Mouse (Mus musculus) mouse trophoblast stem cell (cell line): ENCODE results near the gene Emp3.
"Not testable (repeated sequence)": the region's sequence is repeated elsewhere in the genome, so short reads cannot be mapped to it uniquely, and the experiment has no call there.

Experiments
- in situ Hi-C, 2 experiments: fragments of 300-500 bp; cut with MseI, MboI; formaldehyde crosslinking; loops; 2 replicates in 1 of 2; 3 replicates in 1 of 2; pipeline ENCODE4 v1.15.1; 2025

Emp3 gene

DNA sequence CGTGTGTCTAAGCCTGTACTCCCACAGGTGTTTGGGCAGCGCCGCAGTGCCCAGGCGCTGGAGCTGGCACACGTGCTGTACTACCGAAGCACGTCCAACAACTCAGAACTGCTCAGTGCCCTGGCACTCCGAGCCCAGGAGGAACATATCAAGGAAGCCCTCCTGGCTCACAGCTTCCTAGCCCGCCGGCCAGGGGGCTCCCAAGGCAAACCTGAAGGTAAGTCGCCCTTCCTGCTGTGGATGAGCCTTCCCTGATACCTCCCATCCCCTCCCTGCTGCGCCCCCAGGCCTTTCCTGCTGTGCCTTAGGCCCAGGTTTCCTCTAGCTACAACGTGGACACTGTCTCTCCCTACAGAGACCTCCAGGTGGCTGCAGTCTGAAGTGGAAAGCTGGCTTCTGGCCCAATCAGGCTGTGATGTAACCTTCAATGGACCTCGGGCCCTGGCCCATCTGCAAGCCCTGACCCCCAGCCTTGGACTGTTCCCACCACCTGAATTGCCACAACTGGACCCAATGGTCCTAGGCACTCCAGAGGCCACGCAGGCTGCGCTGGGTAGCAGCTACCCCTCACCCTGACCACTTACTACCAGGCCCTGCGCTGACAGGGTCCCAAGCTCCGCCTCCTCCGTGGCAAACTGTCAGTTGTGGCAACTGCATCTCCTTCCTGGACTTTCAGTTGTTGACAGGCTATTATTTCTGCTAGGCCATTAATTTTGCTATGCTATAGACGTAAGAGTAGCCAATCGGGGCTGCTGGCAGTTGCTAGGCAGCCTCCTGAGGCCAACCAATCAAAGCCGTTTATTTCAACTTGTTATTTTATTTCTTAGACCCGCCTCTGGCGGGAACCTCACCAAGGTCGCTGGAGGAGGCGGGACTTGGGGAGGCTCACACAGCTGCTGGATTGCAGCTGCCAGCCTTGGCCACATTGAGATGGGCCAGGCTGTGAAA lies 4.9 kb downstream of the Emp3 start:
- in situ Hi-C loops, result no loop called here

DNA sequence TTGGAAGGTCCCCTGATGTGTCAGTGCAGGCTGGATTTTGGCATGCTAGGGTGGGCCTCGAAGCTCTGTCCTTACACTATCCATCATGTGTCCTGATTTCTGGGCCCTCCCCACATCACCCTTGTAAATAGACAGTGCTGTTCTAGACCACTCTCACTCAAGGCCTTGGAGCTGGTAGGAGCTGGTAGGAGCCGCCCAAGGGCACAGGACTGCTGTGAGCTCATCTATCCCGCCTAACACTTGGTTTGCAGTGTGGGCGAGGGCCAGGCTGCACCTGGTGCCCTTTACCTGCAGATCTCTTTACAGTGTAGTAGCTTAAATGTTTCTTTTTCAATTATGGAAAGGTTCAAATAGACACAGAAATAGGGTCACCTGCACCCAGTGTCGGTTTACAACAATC lies 6.2 kb downstream of the Emp3 start:
- in situ Hi-C loops, result no loop called here

DNA sequence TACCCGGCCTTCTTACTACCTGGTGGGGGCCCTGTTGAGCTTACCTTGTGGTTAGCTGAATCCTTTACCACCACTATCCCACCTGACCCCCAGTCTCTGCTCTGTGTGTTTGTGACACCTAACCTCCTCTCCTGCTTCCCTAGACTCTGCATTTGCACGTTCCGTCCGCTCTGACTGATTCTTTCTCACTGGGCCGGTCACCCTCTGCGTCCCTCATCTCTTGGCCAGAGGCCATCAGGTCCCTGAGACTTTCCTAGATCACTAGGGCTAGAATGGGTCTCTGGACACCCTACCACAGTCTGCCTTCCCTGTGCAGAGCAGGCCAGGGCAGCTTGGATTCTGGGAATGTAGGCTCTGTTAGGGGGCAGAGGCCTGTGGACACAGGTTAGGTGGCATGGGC lies 7.1 kb downstream of the Emp3 start:
- in situ Hi-C loops, result no loop called here

DNA sequence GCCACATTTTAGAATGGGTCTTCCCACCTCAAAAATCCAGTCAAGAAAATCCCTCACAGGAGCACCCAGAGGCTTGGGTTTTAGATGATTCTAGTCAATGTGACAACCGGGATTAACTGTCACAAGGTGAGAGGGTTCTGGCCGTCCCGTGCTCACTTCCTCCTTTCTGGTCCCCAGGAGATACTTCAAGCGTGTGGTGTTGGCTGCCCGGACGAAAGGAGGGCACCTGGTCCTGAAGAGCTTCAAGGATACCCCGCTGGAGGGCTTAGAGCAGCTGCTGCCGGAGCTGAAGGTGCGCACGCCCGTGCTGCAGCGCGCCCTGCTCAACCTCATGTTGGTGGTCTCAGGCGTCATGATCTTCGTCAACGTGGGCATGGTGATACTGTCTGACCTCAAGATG lies 12.1 kb downstream of the Emp3 start:
- in situ Hi-C loops, result no loop called here

DNA sequence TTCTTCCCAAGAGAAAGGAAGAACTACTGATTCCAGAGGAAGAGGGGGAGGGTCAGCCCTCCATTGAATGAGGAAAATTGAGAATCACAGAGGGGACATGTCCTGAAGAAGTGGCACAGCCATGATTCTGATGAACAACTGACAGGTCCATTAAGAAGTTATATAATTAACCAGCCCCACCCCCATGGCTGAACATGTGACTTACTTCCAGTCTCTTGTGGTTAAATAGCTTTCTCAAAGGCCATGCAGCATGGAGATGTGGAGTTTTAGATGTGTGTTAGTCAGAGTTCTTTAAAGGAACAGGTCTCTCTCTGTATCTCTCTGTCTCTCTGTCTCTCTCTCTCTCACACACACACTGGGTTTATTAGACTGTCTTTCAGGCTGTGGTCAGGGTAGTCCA lies 12.8 kb downstream of the Emp3 start:
- in situ Hi-C loops, result no loop called here

DNA sequence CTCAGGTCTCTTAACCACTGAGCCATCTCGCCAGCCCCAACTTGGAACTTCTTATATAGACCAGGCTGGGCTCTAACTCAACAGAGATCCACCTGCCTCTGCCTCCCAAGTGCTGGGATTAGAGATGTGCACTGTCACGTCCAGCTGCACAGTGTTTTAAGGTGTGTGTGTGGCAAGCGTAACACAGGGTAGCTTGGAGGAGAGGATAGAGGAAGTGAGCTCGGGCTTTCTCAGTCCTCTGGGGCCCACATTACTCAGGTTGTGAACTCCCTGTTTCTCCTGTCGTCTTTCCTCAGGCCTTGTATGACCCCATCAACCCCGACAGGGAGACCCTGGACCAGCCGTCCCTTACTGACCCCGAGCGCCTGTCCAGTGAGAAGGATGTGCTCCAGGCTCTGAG lies 14.6 kb downstream of the Emp3 start:
- in situ Hi-C loops, result no loop called here

DNA sequence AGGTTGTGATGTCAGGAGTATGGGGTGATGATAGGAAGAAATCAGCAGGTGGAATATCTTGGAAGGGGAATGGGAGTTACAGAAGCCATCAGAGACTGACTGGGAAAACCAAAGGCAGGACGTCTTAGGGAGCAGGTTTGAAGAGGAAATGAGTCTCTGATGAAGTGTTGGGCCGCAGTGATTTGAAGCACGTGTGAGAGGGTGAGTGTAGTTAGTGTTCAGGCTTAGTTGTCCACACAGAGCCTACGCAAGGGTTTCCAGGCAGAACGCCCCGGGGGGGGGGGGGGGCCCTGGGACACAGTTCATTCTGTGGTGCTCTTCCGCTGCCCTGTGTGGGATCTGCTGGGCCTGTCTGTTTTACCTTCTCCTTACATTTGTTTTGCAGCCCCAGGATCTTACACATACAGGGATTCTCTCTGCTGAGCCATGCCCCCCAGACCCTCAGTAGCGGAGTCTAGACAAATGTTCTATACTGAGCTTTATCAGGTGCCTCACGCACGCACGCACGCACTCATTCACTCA lies 18.7 kb downstream of the Emp3 start:
- in situ Hi-C loops, result no loop called here

DNA sequence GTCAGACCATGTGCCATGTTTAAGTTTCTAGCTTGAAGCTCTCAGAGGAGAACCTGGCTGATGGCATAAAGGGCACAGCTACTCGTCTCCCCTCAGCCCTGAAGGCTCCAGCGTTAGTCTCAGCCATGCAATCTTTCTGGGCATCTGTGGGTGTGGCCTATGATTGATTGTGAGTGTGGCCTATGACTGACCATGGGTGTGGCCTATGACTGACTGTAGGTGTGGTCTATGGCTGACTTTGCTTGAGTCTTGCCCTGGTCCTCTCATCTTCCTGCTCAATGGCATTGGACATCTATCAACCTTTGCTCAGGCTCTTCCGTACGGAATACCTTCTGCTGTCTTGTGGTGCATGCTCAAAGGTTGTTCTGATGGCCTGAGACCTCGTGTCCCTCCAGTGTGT lies 19.6 kb downstream of the Emp3 start:
- in situ Hi-C loops, result no loop called here

DNA sequence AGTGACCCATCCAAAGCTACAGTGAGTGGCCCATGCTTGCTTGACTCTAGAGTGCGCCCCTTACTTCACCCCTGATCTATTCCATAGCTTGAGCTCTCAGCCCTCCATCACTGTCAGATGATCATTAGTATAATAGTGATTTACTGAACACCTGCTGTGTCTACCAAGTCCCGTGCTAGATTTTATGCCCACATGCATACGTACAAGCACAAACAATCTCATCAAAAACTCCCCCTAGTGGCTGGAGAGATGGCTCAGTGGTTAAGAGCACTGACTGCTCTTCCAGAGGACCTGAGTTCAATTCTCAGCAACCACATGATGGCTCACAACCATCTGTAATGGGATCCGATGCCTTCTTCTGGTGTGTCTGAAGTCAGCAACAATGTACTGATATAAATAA lies 23.1 kb downstream of the Emp3 start:
- in situ Hi-C loops, result not testable (repeated sequence)

DNA sequence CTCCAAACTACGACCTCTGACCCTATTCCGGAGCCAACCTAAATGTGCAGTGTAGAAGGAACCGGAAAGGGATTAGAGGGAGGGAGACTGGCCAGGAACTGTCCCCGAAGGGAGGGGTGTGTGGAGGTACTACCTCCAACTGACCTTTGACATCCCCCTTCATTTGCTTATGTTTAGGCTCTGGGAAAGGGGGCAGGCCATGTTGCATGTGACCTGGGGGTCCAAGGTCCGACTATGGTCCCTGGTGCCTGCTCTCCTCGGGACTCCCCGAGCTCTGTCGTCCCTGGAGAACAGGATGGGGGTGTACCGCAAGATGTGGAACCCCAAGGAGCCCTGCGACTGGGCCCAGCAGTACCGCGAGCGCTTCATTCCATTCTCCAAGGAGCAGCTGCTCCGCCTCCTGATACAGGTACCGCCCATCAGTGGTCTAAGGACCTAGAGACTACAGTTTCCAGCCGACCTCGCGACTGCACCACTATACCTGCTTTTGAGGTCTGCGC lies 23.9 kb downstream of the Emp3 start:
- in situ Hi-C loops, result no loop called here

DNA sequence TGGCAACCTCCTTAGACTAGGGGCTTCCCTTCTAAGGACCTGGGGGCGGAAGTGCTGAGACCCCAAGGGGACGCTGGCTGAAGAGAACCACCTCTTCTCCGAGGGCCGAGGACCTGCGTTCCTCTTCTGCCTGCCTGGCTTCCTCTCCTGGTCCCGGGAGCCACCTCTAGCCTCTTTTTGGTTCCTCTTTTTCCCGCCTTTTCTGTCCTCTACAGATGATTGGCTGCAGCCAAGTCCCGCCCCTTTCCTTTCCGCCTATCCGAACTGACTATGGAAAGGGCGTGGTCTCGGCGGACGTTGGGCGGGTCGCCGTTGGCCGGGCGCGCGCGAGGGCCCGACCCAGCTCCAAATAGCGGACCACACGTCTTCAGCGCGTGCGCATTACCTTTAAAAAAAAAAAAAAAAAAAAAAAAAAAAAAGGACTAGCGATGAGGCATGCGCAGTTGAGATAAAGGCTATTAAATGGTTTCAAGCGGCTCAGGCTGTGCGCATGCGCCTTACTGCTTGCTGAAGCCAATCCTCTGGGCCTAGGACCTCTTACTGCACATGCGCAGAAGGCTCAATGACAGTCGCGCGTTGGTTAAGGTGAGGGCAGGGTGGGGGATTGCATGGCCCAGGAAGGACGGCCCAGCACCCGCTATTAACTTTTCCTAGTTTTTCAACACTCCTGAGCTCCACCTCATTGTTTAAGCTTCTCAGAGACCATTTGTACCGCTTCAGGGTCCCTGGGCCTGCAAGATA lies 24.5 kb downstream of the Emp3 start, which contains the start of the genes Syngr4 and Tmem143:
Gene Syngr4 (minus strand): TSS at position 198 of the 741 bp plus-strand sequence.
Gene Tmem143 (plus strand): TSS at position 425 of the 741 bp plus-strand sequence.
- in situ Hi-C loops, result no loop called here

DNA sequence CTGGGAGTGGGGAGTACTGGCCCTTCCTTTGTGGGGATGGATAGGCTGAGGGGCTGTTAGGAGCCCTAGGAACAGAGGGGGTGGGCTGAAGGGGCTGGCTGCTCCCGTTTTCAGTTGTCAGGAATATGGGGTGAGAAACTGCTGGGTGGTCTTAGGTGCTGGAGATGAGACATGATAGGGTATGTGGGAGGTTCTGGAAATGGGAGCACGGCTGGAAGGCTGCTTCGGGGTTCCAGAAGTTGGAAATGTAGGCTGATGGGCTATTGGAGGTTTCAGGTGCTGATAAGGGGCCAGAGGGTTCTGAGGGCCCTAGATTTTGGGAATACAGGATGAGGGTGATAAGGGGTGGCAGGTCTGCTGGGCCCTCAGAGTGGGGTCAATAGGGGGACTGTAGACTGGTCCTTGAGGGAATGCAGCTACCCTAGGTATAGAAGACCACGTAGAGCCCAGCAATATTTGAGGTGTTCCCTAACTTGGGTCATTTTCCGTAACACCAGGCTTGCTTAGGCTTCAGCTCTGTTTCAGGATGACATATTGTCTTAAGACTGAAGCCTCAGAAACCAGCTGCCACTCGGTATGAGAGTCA lies 25.2 kb downstream of the Emp3 start:
- in situ Hi-C loops, result no loop called here

DNA sequence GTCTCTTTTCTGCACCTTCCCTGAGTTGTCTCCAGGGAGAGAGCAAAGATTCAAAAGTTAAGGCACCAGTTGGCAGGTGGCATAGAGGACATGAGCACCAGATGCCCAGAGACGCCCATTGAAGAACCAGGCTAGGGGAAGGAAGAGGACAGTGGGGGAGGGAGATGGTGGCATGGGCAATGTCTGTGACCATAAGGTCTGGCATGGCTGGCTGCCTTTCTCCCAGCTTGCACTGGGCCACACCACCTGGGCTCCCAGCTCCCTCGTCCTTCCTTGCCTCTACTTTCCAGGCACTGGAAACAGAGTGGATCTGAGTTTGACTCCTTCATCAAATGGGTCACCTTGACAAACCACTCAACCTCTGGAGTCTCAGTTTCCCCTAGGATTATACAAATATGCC lies 28.6 kb downstream of the Emp3 start:
- in situ Hi-C loops, result no loop called here

DNA sequence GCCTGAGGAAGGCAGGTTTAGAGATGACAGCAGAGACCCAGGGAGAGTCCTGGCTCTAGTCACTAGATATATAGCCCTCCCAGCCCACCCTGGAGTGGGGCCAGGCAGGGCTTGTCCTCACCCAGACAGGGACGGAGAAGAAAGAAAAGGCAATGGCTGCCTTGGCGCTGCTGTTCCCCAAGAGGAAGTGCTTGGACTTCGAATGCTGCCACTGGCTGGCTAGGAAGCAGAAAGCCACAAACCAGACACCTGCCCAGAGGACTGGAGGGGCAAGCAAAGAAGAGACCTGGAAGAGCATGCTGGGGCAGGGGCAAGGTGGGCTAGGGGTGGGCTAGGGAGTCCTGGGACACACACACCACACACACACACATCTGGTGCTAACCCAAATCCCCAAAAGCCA lies 34.0 kb downstream of the Emp3 start:
- in situ Hi-C loops, result no loop called here

DNA sequence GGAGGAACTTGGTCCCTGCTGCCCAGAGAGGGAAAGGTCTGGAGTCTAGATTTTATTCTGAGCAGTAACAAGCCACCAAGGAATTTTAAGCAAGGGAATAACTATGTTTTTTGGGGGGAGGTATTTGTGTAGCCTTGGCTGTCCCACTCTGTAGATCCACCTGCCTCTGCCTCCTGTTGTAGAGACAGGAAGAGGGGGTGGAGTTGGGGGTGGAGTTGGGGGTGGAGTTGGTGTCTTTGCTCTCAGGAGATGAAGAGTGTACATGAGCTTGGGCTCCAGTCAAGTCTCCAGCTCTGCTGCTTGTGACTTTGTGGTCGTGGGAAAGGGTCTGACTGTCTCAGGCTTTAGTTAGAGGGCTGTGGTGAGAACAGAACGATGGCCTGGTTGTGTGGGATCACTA lies 40.2 kb downstream of the Emp3 start:
- in situ Hi-C loops, result no loop called here

DNA sequence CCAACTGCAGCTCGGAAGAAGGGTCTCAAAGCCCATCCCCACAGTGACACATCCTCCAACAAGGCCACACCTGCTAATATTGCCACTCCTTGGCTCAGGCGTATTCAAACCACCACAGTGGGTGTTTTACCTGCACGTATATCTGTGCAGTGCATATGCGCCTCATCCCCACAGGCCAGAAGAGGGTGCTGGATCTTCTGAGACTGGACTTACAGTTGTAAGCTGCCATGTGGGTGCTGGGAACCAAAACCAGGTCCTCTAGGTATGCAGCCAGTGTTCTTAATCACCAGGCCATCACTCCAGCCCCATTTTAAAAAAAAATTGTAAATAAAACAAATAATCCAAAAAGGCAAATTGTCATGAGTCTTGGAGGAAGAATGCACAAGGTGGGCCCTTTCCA lies 40.7 kb downstream of the Emp3 start:
- in situ Hi-C loops, result no loop called here

DNA sequence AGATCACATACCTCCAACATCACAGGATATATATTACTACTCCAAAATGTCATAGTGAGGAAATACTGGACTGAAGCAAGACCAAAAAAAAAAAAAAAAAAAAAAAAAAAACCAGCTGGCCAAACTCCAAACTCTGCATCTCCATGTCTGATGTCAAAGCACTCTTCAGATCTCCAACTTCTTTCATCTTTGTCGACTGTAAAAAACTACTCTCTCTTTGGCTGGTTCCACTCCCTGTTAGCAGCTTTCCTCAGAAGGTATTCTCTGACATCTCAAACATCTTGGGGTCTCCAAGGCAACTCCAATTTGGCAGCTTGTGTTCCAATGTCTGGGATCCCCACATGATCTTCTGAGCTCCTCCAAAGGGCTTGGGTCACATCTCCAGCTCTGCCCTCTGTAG lies 42.9 kb downstream of the Emp3 start, which contains the start of gene Grin2d:
Gene Grin2d (minus strand): TSS at position 101 of the 400 bp plus-strand sequence.
- in situ Hi-C loops, result not testable (repeated sequence)

DNA sequence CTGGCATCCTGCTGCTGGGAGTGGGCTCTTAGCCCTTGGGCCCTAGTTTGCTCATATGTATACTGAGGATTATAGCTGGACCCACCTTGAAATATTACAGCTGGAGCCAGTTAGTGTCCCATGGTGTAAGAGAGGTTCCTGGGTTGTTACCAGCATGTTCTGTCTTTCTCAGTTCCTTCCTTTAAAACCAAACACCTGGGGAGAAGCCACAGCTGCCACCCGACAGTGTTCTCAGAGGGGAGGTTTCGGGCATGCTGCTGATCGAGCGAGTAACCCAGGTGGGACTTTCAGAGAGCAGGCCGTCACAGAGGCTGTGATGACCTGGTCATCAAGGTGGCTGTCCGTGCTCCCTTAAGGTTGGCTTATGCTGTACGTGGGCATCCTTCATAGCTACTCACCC lies 44.3 kb downstream of the Emp3 start:
- in situ Hi-C loops, result no loop called here

DNA sequence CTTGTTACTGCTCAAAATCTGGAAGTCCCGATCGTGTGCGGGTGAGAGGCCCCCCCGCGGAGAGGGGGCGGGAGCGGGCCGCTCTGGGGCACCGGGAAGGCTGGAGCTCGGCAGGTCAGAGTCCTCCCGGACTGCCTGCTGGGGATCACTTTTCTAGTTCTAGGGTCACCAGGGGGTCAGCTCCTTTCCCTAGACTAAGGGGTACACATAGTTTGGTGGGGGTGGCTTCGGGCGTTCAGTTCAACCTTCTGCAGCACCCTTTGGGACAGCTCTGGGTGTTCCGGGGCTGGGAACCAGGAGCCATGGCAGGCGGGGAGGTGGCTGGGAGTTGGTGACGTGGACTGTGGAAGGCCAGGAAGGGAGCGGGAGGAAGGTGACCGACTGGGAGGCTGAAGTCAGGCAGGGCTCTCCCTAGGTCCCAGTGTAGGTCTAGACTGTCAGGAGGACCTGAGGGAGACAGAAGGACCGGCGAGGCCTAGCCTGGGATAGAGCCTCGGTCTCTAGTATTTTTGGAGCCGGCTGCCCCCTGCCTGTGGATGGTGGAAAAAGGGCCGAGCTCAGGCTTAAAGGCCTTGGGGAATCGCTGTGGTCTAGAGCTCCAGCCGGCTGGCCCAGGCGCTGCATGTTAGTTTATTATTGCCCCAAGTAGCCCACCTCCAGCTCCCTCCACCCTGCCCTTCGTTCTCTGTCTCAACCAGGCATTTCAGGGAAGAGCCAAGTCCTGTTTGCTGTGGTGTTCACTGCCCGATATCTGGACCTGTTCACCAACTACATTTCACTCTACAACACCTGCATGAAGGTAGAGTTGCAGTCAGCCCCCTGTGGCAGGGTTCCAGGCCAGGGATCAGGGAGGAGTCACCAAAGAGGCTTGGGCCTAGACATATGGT lies 47.9 kb downstream of the Emp3 start:
- in situ Hi-C loops, result no loop called here

DNA sequence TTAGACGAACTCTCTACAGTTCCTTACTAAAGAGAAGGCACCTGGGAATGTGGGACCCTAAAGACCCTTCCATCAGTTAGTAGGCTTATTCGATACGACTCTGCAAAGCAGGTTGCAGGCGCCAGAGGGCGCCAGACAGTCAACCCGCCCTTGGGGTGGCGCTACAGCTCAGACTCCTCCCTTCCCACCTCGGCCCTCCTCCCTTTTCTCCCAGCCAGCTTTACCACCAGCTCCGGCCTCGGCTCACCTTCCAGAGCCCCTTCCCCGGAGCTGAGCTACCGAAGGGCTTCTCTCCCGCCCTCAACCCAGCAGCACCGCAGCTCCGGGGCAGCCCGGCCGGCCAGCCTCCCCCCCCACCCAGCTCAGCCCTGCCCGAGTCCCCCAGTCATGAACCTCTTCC lies 48.6 kb downstream of the Emp3 start, which contains the start of gene Kdelr1:
Gene Kdelr1 (plus strand): TSS at position 149 of the 400 bp plus-strand sequence.
- in situ Hi-C loops, result no loop called here
